Mouse (Mus musculus): ENCODE measurements around the gene Gm3646. TPM values are rescaled to one million over a fixed set of nuclear protein-coding genes. Genes with fewer than 3 reads are reported as not detected.

The Gm3646 gene
- 1 to 10 TPM; 5.4 to 7.2 TPM for total RNA-seq (2021)

- intact Hi-C loops (cut with DNase I): no loop called here
- DNase-seq: peak; percentile 39 to 56
Measured at GRCm38 (mm10) chr1:39805243-39805979, at the start of gene Gm3646. Gm3646 (minus strand) TSS chr1:39805332.

GRCm38 (mm10) chr1:39847066-39847465, 41.9 kb upstream of the Gm3646 start:
- intact Hi-C loops (cut with DNase I): no loop called here
- peak in 1 of 2 experiments; percentile 17 for DNase-seq

GRCm38 (mm10) chr1:39846031-39846550, 41.0 kb upstream of the Gm3646 start:
- peak in 1 of 2 experiments; percentile 24 for DNase-seq
- intact Hi-C loops (cut with DNase I): no loop called here

- intact Hi-C loops (cut with DNase I): no loop called here
- no peak for DNase-seq
Measured at GRCm38 (mm10) chr1:39843328-39843727, 38.2 kb upstream of the Gm3646 start.

DNA sequence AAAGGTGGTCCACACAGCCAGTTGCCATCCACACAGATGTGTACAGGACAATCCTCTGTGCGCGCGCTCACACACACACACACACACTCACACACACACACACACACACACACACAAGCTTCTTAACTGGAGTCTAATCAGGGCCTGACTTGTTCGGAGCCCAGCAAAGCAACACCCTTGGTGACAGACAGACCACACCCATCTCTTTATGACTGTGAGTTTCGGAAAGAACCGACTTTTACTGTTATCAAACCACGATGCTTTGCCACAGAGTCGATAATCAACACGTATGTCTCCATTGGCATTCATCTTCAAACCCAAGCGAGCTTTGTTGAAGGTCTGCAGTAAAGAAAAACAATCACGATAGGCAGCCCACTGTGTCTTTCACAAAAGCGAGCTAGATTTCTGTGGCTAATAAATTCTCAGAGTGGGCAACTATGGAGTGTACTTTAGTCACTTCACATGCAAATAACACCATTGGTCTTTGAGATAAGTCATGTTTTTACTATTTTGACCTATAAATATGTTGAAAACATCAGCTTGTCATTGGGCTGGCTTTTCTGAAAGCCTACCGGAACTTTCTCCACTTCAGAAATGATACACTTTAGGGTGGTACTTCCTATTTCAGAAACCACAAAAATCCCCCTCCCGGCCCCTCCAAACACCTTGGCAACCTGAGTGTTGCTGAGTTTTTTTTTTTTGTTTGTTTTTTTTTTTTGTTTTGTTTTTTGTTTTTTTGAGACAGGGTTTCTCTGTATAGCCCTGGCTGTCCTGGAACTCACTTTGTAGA, 37.3 kb upstream of the Gm3646 start:
- DNase-seq: no peak
- intact Hi-C loops (cut with DNase I): no loop called here

- DNase-seq: no peak
- intact Hi-C loops (cut with DNase I): no loop called here
Measured at GRCm38 (mm10) chr1:39840856-39841255, 35.7 kb upstream of the Gm3646 start.

- DNase-seq: no peak
- intact Hi-C loops (cut with DNase I): no loop called here
Measured at GRCm38 (mm10) chr1:39839838-39840237, 34.7 kb upstream of the Gm3646 start.

DNA sequence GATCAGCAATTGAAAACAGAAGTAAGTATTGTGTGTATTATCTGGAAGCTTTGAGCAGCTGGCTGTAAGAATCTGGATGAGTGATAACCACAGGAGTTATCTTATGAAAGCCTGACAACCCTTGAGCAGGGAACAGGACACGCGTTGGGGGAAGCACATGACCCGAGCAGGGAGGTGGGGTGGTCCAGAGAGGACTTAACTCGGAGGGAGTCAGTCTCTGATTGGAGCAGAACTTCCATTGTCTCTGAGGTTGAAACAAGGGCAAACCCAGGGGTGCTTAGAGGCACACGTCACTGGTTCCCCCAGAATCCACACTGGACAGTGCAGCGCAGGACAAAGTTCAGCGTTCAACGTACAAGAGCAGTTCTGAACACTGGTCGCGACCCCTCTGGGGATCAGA, 34.1 kb upstream of the Gm3646 start:
- intact Hi-C loops (cut with DNase I): no loop called here
- DNase-seq: no peak

DNA sequence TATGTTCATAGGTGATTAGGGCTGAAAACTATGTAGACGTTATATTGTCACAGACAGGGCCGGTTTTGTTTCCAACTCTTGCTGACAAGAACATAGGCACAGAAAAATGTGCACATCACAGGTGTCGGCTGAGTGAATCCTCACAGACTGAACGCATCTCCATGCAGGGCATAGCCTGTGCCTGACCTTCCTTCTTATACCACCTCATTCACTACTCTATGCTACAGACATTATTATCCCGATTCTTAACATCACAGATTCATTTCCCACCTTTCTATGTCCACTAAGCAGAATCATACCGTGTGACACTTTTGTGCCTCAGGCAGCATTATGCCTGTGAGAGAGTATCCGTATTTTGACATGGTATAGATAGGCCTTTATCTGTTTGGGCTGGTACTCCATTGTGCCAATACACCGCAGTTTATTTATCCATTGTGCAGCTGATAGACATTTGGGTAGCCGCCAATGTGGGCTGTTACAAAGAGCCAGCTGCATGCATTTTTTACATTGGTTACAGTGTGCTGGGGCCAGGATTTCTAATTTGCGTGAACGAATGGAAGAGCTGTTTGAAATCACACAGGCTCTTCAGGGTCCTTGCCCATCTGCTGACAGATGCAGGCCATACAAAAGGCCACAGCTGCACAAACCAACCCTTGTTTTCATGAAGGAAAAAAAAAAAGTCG, 33.5 kb upstream of the Gm3646 start:
- no peak for DNase-seq
- intact Hi-C loops (cut with DNase I): no loop called here

DNA sequence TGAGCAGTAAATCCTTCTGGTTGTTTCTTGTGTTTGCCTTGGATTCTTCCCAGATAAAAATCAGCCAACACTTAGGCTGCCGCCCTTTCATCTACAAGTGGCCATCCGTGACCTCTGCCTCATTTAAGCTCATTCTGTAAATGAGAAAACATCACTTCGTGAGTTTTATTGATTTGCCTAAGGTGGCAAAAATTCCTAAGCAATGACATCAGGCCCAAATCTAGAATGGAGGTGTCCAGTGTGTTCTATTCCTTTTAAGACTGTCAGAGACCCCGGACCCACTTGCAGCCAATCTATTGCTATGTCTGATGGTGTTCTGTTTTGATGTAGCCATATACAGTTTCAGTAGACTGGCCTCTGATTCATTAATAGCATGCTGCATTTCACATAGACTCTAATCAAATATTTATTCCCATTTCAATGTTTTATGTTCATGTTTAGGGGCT, 26.5 kb upstream of the Gm3646 start:
- intact Hi-C loops (cut with DNase I): no loop called here
- DNase-seq: no peak

DNA sequence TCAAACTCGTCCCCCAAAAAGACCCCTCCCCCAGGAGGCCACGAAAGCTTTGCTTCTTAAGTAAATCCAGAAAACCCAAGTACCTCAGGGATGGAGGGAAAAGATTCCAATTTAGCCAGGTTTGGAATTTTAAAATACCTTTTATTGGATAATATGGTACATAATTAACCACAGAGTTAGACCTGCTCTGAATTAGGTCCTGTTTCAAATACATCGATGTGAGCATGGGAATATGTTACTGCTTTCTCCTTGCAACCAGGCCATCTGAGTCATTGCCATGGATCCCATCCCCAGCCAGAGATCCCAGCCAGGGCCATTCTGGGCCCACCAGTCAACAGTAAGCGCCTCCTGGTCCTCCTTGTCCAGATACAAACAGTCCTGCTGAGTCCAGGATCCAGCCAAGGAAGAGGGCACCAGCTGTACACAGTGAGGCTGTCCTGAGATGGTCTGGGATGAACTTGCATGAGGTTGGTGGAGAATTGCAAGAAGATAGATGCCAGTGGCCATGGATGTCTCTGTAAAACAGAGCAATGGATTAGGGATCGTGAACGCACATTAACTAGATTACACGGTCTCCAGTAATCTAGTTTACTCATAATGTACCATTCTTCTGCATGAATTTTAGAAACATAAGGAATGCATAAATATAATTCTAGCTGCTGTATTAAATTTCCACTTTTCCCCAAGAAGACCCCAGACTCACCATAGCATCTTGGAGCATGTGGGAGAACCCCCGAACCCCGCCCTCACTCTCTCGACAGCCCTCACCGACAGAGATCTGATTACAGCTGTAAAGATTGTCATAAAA, 25.9 kb upstream of the Gm3646 start:
- no peak for DNase-seq
- intact Hi-C loops (cut with DNase I): no loop called here

DNA sequence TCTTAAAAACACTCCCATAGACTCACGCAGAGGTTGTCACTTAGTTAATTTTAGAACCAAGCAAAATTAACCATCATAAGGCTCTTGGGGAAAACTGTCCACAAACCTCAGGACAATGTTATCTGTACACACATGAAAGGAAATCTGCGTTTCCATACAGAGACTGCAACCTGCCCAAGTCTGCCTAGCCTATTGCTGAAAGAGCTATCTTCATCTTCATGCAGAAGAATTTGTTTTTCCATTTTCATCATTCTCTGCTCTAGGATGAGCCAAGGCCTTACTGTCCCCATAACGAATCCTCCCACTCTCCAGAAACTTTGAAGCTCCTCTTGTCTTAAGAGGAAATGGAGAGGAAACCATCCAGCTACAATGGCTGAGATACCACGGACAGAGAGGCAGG, 19.8 kb upstream of the Gm3646 start:
- intact Hi-C loops (cut with DNase I): no loop called here
- DNase-seq: no peak

GRCm38 (mm10) chr1:39824240-39824639, 19.1 kb upstream of the Gm3646 start:
- no peak for DNase-seq
- intact Hi-C loops (cut with DNase I): no loop called here

- intact Hi-C loops (cut with DNase I): no loop called here
- DNase-seq: no peak
Measured at GRCm38 (mm10) chr1:39819596-39819995, 14.5 kb upstream of the Gm3646 start.

DNA sequence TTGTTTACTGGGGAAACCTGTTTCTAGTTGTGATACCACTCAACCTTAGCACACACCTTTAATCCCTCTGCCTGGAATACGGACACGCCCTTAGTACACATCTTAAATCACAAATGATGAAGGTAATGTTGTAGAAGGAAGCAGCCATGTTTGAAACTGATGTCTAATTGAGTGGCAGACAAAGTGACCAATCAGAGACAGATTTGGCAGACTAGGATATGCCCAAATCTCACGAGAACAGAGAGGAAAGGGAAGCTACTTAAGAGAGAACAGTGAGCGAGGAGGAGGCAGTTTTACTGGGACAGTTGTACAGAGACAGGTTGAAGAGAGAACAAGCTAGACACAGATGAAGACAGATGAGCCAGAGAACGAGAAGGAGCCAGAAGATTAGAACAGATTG, 10.6 kb upstream of the Gm3646 start:
- no peak for DNase-seq
- intact Hi-C loops (cut with DNase I): no loop called here

GRCm38 (mm10) chr1:39813067-39813466, 7.9 kb upstream of the Gm3646 start:
- no peak for DNase-seq
- intact Hi-C loops (cut with DNase I): no loop called here

DNA sequence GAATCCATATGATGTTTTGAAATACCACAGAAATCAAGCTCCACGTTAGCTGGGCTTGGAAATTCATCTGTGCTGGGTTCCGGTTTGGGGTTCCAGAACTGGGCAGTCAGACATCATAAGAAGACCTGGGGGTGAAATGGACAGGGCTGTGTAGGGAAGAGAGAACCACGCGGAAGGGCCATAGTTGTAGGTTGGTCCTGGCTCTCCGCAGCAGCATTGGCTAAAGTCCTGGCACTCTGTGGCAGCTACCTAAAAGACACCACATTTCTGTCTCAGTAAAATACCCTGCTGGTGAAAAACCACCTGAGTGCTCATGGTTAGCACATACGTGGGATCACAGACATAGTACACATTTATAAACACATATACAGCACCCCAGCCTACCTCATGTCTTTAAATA, 343 bp downstream of the Gm3646 start:
- peak in 1 of 2 experiments; percentile 28 for DNase-seq
- intact Hi-C loops (cut with DNase I): no loop called here

- intact Hi-C loops (cut with DNase I): no loop called here
- no peak for DNase-seq
Measured at GRCm38 (mm10) chr1:39802946-39803345, 2.2 kb downstream of the Gm3646 start.

GRCm38 (mm10) chr1:39797496-39797895, 7.6 kb downstream of the Gm3646 start:
- DNase-seq: no peak
- intact Hi-C loops (cut with DNase I): no loop called here

DNA sequence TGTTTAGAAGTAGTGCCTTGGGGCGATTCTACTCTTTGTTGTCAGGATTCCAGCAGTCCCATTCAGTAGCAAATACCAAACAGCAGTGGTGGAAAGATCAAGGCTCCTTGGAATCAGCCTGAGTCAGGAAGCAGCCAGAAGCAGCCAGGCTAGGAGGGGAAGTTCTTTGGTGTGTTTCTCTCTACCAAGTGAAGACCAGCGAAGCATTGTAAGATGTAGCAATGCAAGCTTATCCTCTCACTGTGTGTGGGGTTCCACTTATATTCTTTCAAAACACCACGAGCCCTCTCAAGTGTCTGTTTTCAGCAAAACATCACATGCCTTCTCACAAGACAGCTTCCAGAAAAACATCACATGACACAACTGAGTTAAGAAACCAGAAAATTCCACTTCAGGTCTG, 8.4 kb downstream of the Gm3646 start:
- DNase-seq: no peak
- intact Hi-C loops (cut with DNase I): no loop called here
